Comparison of ENCODE assay signal across 10 mouse cellular contexts in the genomic region with DNA sequence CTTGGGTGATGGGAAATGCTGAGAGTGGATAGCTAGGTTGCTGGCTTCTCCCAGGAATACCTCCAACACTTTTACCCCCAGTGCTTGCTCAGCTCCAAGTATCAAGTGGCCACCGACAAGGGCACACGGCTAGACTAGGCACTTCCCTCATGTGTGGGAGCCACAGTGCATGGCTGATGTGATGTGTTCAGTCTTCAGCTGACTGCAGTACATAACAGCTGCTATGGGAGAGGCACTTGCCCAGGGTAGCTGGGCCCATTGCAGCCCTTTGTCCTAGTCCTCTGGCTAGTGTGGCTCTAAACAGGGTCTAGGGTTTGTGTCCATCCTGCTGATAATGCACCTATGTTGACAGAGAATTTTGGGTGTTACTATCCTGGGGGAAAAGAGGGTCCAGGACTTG. TPM values are rescaled to one million over a fixed set of nuclear protein-coding genes. Genes with fewer than 3 reads are reported as not detected.
DNase-seq lines count a peak whose midpoint lies in the region; ATAC-seq lines count a peak whose summit lies in the region.
"Had no signal": no experiment of that assay in that cellular context is flagged by ENCODE, and none has a peak within 500 bp of the region (broad histone marks: within the 10 kb centered on the region; RNA-seq: fewer than 3 reads in every experiment).

No protein-coding gene starts in this region.

- WGBS in heart, embryonic 14.5 days = 50% methylated on average over 2 of the region's 2 CpGs
- 68% methylated on average over 2 of the region's 2 CpGs for WGBS in heart, embryonic 10.5 days
- WGBS in midbrain, embryonic 10.5 days = 76% methylated on average over 2 of the region's 2 CpGs
- WGBS in midbrain, embryonic 14.5 days = 59% methylated on average over 2 of the region's 2 CpGs
- WGBS in limb, embryonic 13.5 days = 58% methylated on average over 2 of the region's 2 CpGs
- 45% methylated on average over 2 of the region's 2 CpGs for WGBS in stomach, embryonic 16.5 days

- H3K27me3 ChIP-seq in heart, embryonic 14.5 days (ENCODE audit: control insufficient read depth, insufficient read depth, low read length) = peaks cover 40% of the 10 kb centered on the region
- H3K27me3 ChIP-seq in heart, embryonic 10.5 days (ENCODE audit: insufficient read depth, poor library complexity, severe bottlenecking) = peaks cover 60% of the 10 kb centered on the region
- H3K27me3 ChIP-seq in midbrain, embryonic 10.5 days (ENCODE audit: low read depth, poor library complexity, severe bottlenecking) = peaks cover 64% of the 10 kb centered on the region
- peaks cover 38% of the 10 kb centered on the region for H3K27me3 ChIP-seq in midbrain, embryonic 14.5 days (ENCODE audit: control insufficient read depth, insufficient read depth, low read length)
- H3K27me3 ChIP-seq in limb, embryonic 13.5 days = peaks cover 65% of the 10 kb centered on the region
- H3K27me3 ChIP-seq in stomach, embryonic 16.5 days (ENCODE audit: control insufficient read depth, insufficient read depth, low read length) = peaks cover 42% of the 10 kb centered on the region

- peak overlapping the region; percentile 71; the same call in 1 of the 2 replicates for H3K9ac ChIP-seq in heart, embryonic 14.5 days (ENCODE audit: low read length)
- H3K9ac ChIP-seq in midbrain, embryonic 14.5 days (replicated peaks; ENCODE audit: low read length) = no peak overlapping the region
- H3K9ac ChIP-seq in limb, embryonic 13.5 days = no peak overlapping the region
- peak overlapping the region; percentile 58 for H3K9ac ChIP-seq in stomach, embryonic 16.5 days (ENCODE audit: low read length)

- DNase-seq in heart, embryonic 10.5 days (ENCODE audit: low spot score) = no peak
- DNase-seq in midbrain, embryonic 10.5 days (ENCODE audit: low spot score) = no peak
- no peak for DNase-seq in midbrain, embryonic 14.5 days
- no peak for DNase-seq in urinary bladder, postnatal 10 days (ENCODE audit: low spot score)
- DNase-seq: cerebellum, adult 11-12 months; kidney, postnatal 36 days had no signal

- H3K9me3 ChIP-seq in heart, embryonic 14.5 days (ENCODE audit: control insufficient read depth, low read length) = no peaks in the 10 kb centered on the region
- no peaks in the 10 kb centered on the region; the same call in 1 of the 2 replicates for H3K9me3 ChIP-seq in heart, embryonic 10.5 days
- H3K9me3 ChIP-seq in midbrain, embryonic 10.5 days (replicated peaks) = no peaks in the 10 kb centered on the region
- H3K9me3 ChIP-seq in midbrain, embryonic 14.5 days (ENCODE audit: control insufficient read depth, low read length) = no peaks in the 10 kb centered on the region
- H3K9me3 ChIP-seq in limb, embryonic 13.5 days = no peaks in the 10 kb centered on the region
- no peaks in the 10 kb centered on the region for H3K9me3 ChIP-seq in stomach, embryonic 16.5 days (replicated peaks; ENCODE audit: control insufficient read depth, low read length)

- ATAC-seq in heart, embryonic 14.5 days (ENCODE audit: insufficient number of reproducible peaks, insufficient read depth, low FRiP score, low read depth) = no peak
- no peak for ATAC-seq in midbrain, embryonic 14.5 days (ENCODE audit: low FRiP score, low TSS enrichment)
- no peak for ATAC-seq in limb, embryonic 13.5 days (ENCODE audit: low FRiP score, low read depth)
- no peak for ATAC-seq in stomach, embryonic 16.5 days (ENCODE audit: insufficient read depth, low FRiP score)
- ATAC-seq in inflammation-experienced regulatory T-cells, adult 6 months = no peak

- peaks cover 0 to 14% of the 10 kb centered on the region in 2 experiments; a peak in 3 of 4 replicates for H3K4me1 ChIP-seq in heart, embryonic 14.5 days (ENCODE audit: control insufficient read depth in 2 of 2, insufficient read depth in 2 of 2, low read length in 2 of 2)
- peaks cover 29% of the 10 kb centered on the region for H3K4me1 ChIP-seq in heart, embryonic 10.5 days
- H3K4me1 ChIP-seq in midbrain, embryonic 10.5 days = peaks cover 51% of the 10 kb centered on the region
- H3K4me1 ChIP-seq in midbrain, embryonic 14.5 days (ENCODE audit: control insufficient read depth, insufficient read depth, low read length) = peaks cover 8% of the 10 kb centered on the region; the same call in 1 of the 2 replicates
- H3K4me1 ChIP-seq in limb, embryonic 13.5 days = peaks cover 15% of the 10 kb centered on the region
- no peaks in the 10 kb centered on the region for H3K4me1 ChIP-seq in stomach, embryonic 16.5 days (ENCODE audit: control insufficient read depth, insufficient read depth, low read length)

- H3K27ac ChIP-seq in heart, embryonic 14.5 days (replicated peaks in 1 of 2; ENCODE audit: control insufficient read depth in 1 of 2, insufficient read depth in 1 of 2, low read depth in 2 of 2, low read length in 2 of 2) = no peak overlapping the region
- no peak overlapping the region for H3K27ac ChIP-seq in heart, embryonic 10.5 days
- H3K27ac ChIP-seq in midbrain, embryonic 10.5 days (replicated peaks) = no peak overlapping the region
- no peak overlapping the region for H3K27ac ChIP-seq in midbrain, embryonic 14.5 days (replicated peaks; ENCODE audit: low read depth, low read length)
- H3K27ac ChIP-seq in limb, embryonic 13.5 days = no peak overlapping the region
- no peak overlapping the region for H3K27ac ChIP-seq in stomach, embryonic 16.5 days (ENCODE audit: low read length)

- H3K4me3 ChIP-seq in heart, embryonic 14.5 days (ENCODE audit: control insufficient read depth in 1 of 2, insufficient read depth in 1 of 2, low read depth in 1 of 2, low read length in 2 of 2) = peak overlapping the region; percentile 43 to 51
- no peak overlapping the region; the same call in 1 of the 2 replicates for H3K4me3 ChIP-seq in heart, embryonic 10.5 days
- peak overlapping the region; percentile 54 for H3K4me3 ChIP-seq in midbrain, embryonic 10.5 days
- H3K4me3 ChIP-seq in midbrain, embryonic 14.5 days (replicated peaks; ENCODE audit: low read depth, low read length) = no peak overlapping the region
- H3K4me3 ChIP-seq in limb, embryonic 13.5 days = peak overlapping the region; percentile 47
- peak overlapping the region; percentile 47 for H3K4me3 ChIP-seq in stomach, embryonic 16.5 days (replicated peaks; ENCODE audit: low read length)

- peak overlapping the region; percentile 86 for H3K4me2 ChIP-seq in heart, embryonic 14.5 days (ENCODE audit: low read length)
- H3K4me2 ChIP-seq in midbrain, embryonic 14.5 days (ENCODE audit: low read length) = no peak overlapping the region
- peak overlapping the region; percentile 76 for H3K4me2 ChIP-seq in limb, embryonic 13.5 days (replicated peaks)
- H3K4me2 ChIP-seq in stomach, embryonic 16.5 days (ENCODE audit: low read depth, low read length) = peak overlapping the region; percentile 64; the same call in 1 of the 2 replicates

- peaks cover 21% of the 10 kb centered on the region; the same call in 1 of the 2 replicates for H3K36me3 ChIP-seq in heart, embryonic 14.5 days (ENCODE audit: control insufficient read depth, insufficient read depth, low read length)
- peaks cover 33% of the 10 kb centered on the region for H3K36me3 ChIP-seq in heart, embryonic 10.5 days
- peaks cover 36% of the 10 kb centered on the region for H3K36me3 ChIP-seq in midbrain, embryonic 10.5 days
- H3K36me3 ChIP-seq in midbrain, embryonic 14.5 days (ENCODE audit: control insufficient read depth, insufficient read depth, low read length) = no peaks in the 10 kb centered on the region
- H3K36me3 ChIP-seq in limb, embryonic 13.5 days = peaks cover 34% of the 10 kb centered on the region
- H3K36me3 ChIP-seq in stomach, embryonic 16.5 days (ENCODE audit: control insufficient read depth, insufficient read depth, low read length) = no peaks in the 10 kb centered on the region

RNA-seq across cellular contexts. Expression of a gene that starts 1.8 kb away (rescaled TPM):
- polyA plus RNA-seq in heart, embryonic 14.5 days (2014; fragmentation: Nextera tagmentation; extraction: Ambion mirVana) = 19.5 and 22.7 TPM in 2 replicates
- 3.2 and 18.4 TPM in 2 replicates for polyA plus RNA-seq in heart, embryonic 10.5 days (2016; fragmentation: Nextera tagmentation; extraction: Ambion mirVana)
- 29.5 and 29.9 TPM in 2 replicates for polyA plus RNA-seq in midbrain, embryonic 10.5 days (2016; fragmentation: Nextera tagmentation; extraction: Ambion mirVana)
- polyA plus RNA-seq in midbrain, embryonic 14.5 days (2014; fragmentation: Nextera tagmentation; extraction: Ambion mirVana) = 72.7 and 87.8 TPM in 2 replicates
- 22.4 and 27.0 TPM in 2 replicates for polyA plus RNA-seq in limb, embryonic 13.5 days (2015; fragmentation: Nextera tagmentation; extraction: Ambion mirVana)
- polyA plus RNA-seq in stomach, embryonic 16.5 days (2015; fragmentation: Nextera tagmentation; extraction: Ambion mirVana) = 25.8 and 30.4 TPM in 2 replicates
- polyA plus RNA-seq in inflammation-experienced regulatory T-cells, adult 6 months (2017; shearing (Covaris generic)) = not detected

RNA-seq across cellular contexts. Expression of a gene that starts 33.1 kb away (rescaled TPM):
- 65.8 and 70.3 TPM in 2 replicates for polyA plus RNA-seq in heart, embryonic 14.5 days (2014; fragmentation: Nextera tagmentation; extraction: Ambion mirVana)
- polyA plus RNA-seq in heart, embryonic 10.5 days (2016; fragmentation: Nextera tagmentation; extraction: Ambion mirVana) = 77.4 and 85.2 TPM in 2 replicates
- polyA plus RNA-seq in midbrain, embryonic 10.5 days (2016; fragmentation: Nextera tagmentation; extraction: Ambion mirVana) = 96.4 and 107 TPM in 2 replicates
- polyA plus RNA-seq in midbrain, embryonic 14.5 days (2014; fragmentation: Nextera tagmentation; extraction: Ambion mirVana) = 80.2 and 82.3 TPM in 2 replicates
- 117 and 119 TPM in 2 replicates for polyA plus RNA-seq in limb, embryonic 13.5 days (2015; fragmentation: Nextera tagmentation; extraction: Ambion mirVana)
- polyA plus RNA-seq in stomach, embryonic 16.5 days (2015; fragmentation: Nextera tagmentation; extraction: Ambion mirVana) = 79.1 and 80.0 TPM in 2 replicates
- polyA plus RNA-seq in inflammation-experienced regulatory T-cells, adult 6 months (2017; shearing (Covaris generic)) = 100 to 1,000 TPM; 119 to 181 (median 138) TPM

RNA-seq across cellular contexts. Expression of a gene that starts 33.3 kb away (rescaled TPM):
- polyA plus RNA-seq in heart, embryonic 14.5 days (2014; fragmentation: Nextera tagmentation; extraction: Ambion mirVana) = 34.1 and 35.7 TPM in 2 replicates
- 50.8 and 58.4 TPM in 2 replicates for polyA plus RNA-seq in heart, embryonic 10.5 days (2016; fragmentation: Nextera tagmentation; extraction: Ambion mirVana)
- polyA plus RNA-seq in midbrain, embryonic 10.5 days (2016; fragmentation: Nextera tagmentation; extraction: Ambion mirVana) = 66.8 and 76.4 TPM in 2 replicates
- 6.8 and 11.1 TPM in 2 replicates for polyA plus RNA-seq in midbrain, embryonic 14.5 days (2014; fragmentation: Nextera tagmentation; extraction: Ambion mirVana)
- 45.3 and 46.8 TPM in 2 replicates for polyA plus RNA-seq in limb, embryonic 13.5 days (2015; fragmentation: Nextera tagmentation; extraction: Ambion mirVana)
- polyA plus RNA-seq in stomach, embryonic 16.5 days (2015; fragmentation: Nextera tagmentation; extraction: Ambion mirVana) = 30.9 and 33.4 TPM in 2 replicates
- polyA plus RNA-seq in inflammation-experienced regulatory T-cells, adult 6 months (2017; shearing (Covaris generic)) = 10 to 100 TPM in 1 of 3 experiments, 1 to 10 TPM in 2; 4.4 to 32.2 (median 6.3) TPM

RNA-seq across cellular contexts. Expression of a gene that starts 57.9 kb away (rescaled TPM):
- polyA plus RNA-seq in heart, embryonic 14.5 days (2014; fragmentation: Nextera tagmentation; extraction: Ambion mirVana) = 37.3 and 40.5 TPM in 2 replicates
- 41.3 and 47.4 TPM in 2 replicates for polyA plus RNA-seq in heart, embryonic 10.5 days (2016; fragmentation: Nextera tagmentation; extraction: Ambion mirVana)
- 25.7 and 26.6 TPM in 2 replicates for polyA plus RNA-seq in midbrain, embryonic 10.5 days (2016; fragmentation: Nextera tagmentation; extraction: Ambion mirVana)
- 27.2 and 35.3 TPM in 2 replicates for polyA plus RNA-seq in midbrain, embryonic 14.5 days (2014; fragmentation: Nextera tagmentation; extraction: Ambion mirVana)
- polyA plus RNA-seq in limb, embryonic 13.5 days (2015; fragmentation: Nextera tagmentation; extraction: Ambion mirVana) = 43.8 and 46.2 TPM in 2 replicates
- 47.8 and 49.1 TPM in 2 replicates for polyA plus RNA-seq in stomach, embryonic 16.5 days (2015; fragmentation: Nextera tagmentation; extraction: Ambion mirVana)
- polyA plus RNA-seq in inflammation-experienced regulatory T-cells, adult 6 months (2017; shearing (Covaris generic)) = 100 to 1,000 TPM in 1 of 3 experiments, 10 to 100 TPM in 2; 69.8 to 105 (median 79.3) TPM

RNA-seq across cellular contexts. Expression of a gene that starts 57.9 kb away (rescaled TPM):
- not detected in 2 replicates for polyA plus RNA-seq in heart, embryonic 14.5 days (2014; fragmentation: Nextera tagmentation; extraction: Ambion mirVana)
- not detected in 2 replicates for polyA plus RNA-seq in heart, embryonic 10.5 days (2016; fragmentation: Nextera tagmentation; extraction: Ambion mirVana)
- not detected in 2 replicates for polyA plus RNA-seq in midbrain, embryonic 10.5 days (2016; fragmentation: Nextera tagmentation; extraction: Ambion mirVana)
- polyA plus RNA-seq in midbrain, embryonic 14.5 days (2014; fragmentation: Nextera tagmentation; extraction: Ambion mirVana) = not detected in 2 replicates
- not detected in 2 replicates for polyA plus RNA-seq in limb, embryonic 13.5 days (2015; fragmentation: Nextera tagmentation; extraction: Ambion mirVana)
- not detected in 2 replicates for polyA plus RNA-seq in stomach, embryonic 16.5 days (2015; fragmentation: Nextera tagmentation; extraction: Ambion mirVana)
- polyA plus RNA-seq in inflammation-experienced regulatory T-cells, adult 6 months (2017; shearing (Covaris generic)) = not detected

Comparison
In these comparisons a context has a peak if more than half of its experiments do, and no peak if none do; other contexts are left out.
1. H3K4me3 ChIP-seq: peak in heart, embryonic 14.5 days (2 of 2), midbrain, embryonic 10.5 days (single experiment), limb, embryonic 13.5 days (single experiment) and stomach, embryonic 16.5 days (single experiment); none in heart, embryonic 10.5 days (single experiment) and midbrain, embryonic 14.5 days (single experiment).
2. H3K9ac ChIP-seq: peak in heart, embryonic 14.5 days (single experiment) and stomach, embryonic 16.5 days (single experiment); none in midbrain, embryonic 14.5 days (single experiment) and limb, embryonic 13.5 days (single experiment).